Mouse (Mus musculus) heart, postnatal 0 days (tissue): ENCODE results near the gene Psmd4.

ENCODE experiments used
- CTCF ChIP-seq: IDR thresholded peaks from 2 replicates; pipeline ENCODE4 v1.5.1; 2016; ENCODE audit warnings: antibody characterized with exemption, control low read depth, low read depth
- EP300 ChIP-seq: IDR thresholded peaks from 2 replicates; pipeline ENCODE4 v1.6.1; 2016; ENCODE audit warnings: antibody characterized with exemption, low read depth

- no peak for TF ChIP-seq CTCF
- no peak for TF ChIP-seq EP300
Measured at GRCm38 (mm10) chr3:95088071-95088470, 45.7 kb upstream of the Psmd4 start.
